Mouse (Mus musculus) lung, postnatal 0 days (tissue): ENCODE measurements at regions not wholly inside any gene's neighbourhood (a gene's known extent, or its start where the extent isn't known, plus 50 kb on each side); places are given as distances from the start of the nearest gene placed in this dataset.

Experiments
- ATAC-seq: fragments of 200-750 bp; cut with Nextera tagmentation; 2 replicates; pipeline ENCODE4 v1.8.0; 2017; ENCODE audit warnings: moderate library complexity
- DNase-seq: peaks from one replicate; pipeline ENCODE4 v3.0.0-alpha.2; 2016; ENCODE audit warnings: low spot score
- H3K27ac ChIP-seq: fragments of 300-500 bp; sonication (generic); 2 replicates; pipeline ENCODE4 v1.5.1; 2014; ENCODE audit warnings: antibody characterized with exemption, mild to moderate bottlenecking, low read length, mixed read lengths
- H3K27me3 ChIP-seq: fragments of 300-500 bp; sonication (generic); replicated peaks from 2 replicates; pipeline ENCODE4 v1.6.1; 2014; ENCODE audit warnings: low read length, mixed read lengths; ENCODE audit not compliant: insufficient read depth
- H3K36me3 ChIP-seq: fragments of 300-500 bp; sonication (generic); 2 replicates; pipeline ENCODE4 v1.6.1; 2014; ENCODE audit warnings: low read length, mixed read lengths; ENCODE audit not compliant: insufficient read depth
- H3K4me1 ChIP-seq: fragments of 300-500 bp; sonication (generic); 2 replicates; pipeline ENCODE4 v1.6.1; 2014; ENCODE audit warnings: antibody characterized with exemption, low read depth, low read length, mixed read lengths; ENCODE audit not compliant: insufficient read depth
- H3K4me2 ChIP-seq: fragments of 300-500 bp; sonication (generic); replicated peaks from 2 replicates; pipeline ENCODE4 v1.6.1; 2014; ENCODE audit warnings: low read depth, mild to moderate bottlenecking, low read length, moderate library complexity, mixed read lengths
- H3K4me3 ChIP-seq: fragments of 300-500 bp; sonication (generic); 2 replicates; pipeline ENCODE4 v1.5.1; 2014; ENCODE audit warnings: low read depth, low read length
- H3K9ac ChIP-seq: fragments of 300-500 bp; sonication (generic); replicated peaks from 2 replicates; pipeline ENCODE4 v1.6.1; 2014; ENCODE audit warnings: low read depth, mild to moderate bottlenecking
- H3K9me3 ChIP-seq: fragments of 300-500 bp; sonication (generic); 2 replicates; pipeline ENCODE4 v1.6.1; 2016; ENCODE audit warnings: low read length, mixed read lengths
- CTCF ChIP-seq: IDR thresholded peaks from 2 replicates; pipeline ENCODE4 v1.5.1; 2016; ENCODE audit warnings: antibody characterized with exemption, mild to moderate bottlenecking
- EP300 ChIP-seq: IDR thresholded peaks from 2 replicates; pipeline ENCODE4 v1.6.1; 2016; ENCODE audit warnings: antibody characterized with exemption, mild to moderate bottlenecking, control low read depth
- WGBS: fragments of 180-500 bp; shearing (Covaris S2); extraction: QIAGEN DNeasy Blood & Tissue Kit; methylation state at CpG from one replicate; pipeline ENCODE4 v1.1.7; 2014; 5-methylcytosine and 5-hydroxymethylcytosine counted together

- no peak overlapping the region for H3K4me3 ChIP-seq
- H3K9ac ChIP-seq, result no peak overlapping the region
- TF ChIP-seq CTCF (no peak), EP300 (no peak)
- peaks cover 9% of the 10 kb centered on the region; the same call in 1 of the 2 replicates for H3K4me1 ChIP-seq
- ATAC-seq (peak; percentile 65), DNase-seq (peak; percentile 82)
- no peak overlapping the region for H3K27ac ChIP-seq
- no peaks in the 10 kb centered on the region for H3K9me3 ChIP-seq
- H3K27me3 ChIP-seq, result peaks cover 9% of the 10 kb centered on the region; the same call in 1 of the 2 replicates
- WGBS, result 4% methylated on average over 21 of the region's 21 CpGs
- H3K4me2 ChIP-seq, result no peak overlapping the region
- no peaks in the 10 kb centered on the region for H3K36me3 ChIP-seq
Observed at GRCm38 (mm10) chr17:45873200-45873955, 139.7 kb upstream of the 1600014C23Rik start.

- DNase-seq, result peak; percentile 76
- H3K27me3 ChIP-seq, result peaks cover 9% of the 10 kb centered on the region; the same call in 1 of the 2 replicates
- no peak overlapping the region for H3K9ac ChIP-seq
- no peaks in the 10 kb centered on the region for H3K9me3 ChIP-seq
- no peak overlapping the region for H3K4me3 ChIP-seq
- 30% methylated on average over 22 of the region's 22 CpGs for WGBS
- H3K4me2 ChIP-seq, result no peak overlapping the region
- H3K4me1 ChIP-seq, result peaks cover 9% of the 10 kb centered on the region; the same call in 1 of the 2 replicates
- ATAC-seq, result peak; percentile 39
- H3K36me3 ChIP-seq, result no peaks in the 10 kb centered on the region
- no peak overlapping the region for H3K27ac ChIP-seq
- TF ChIP-seq EP300 (no peak), CTCF (no peak)
Observed at GRCm38 (mm10) chr17:45871666-45872653, 138.3 kb upstream of the 1600014C23Rik start.

GRCm38 (mm10) chr17:45871067-45871466 lies 137.4 kb upstream of the 1600014C23Rik start:
- no peak overlapping the region for H3K4me2 ChIP-seq
- no peak overlapping the region for H3K9ac ChIP-seq
- no peak for TF ChIP-seq CTCF
- TF ChIP-seq EP300, result no peak
- H3K27ac ChIP-seq, result no peak overlapping the region
- peaks cover 9% of the 10 kb centered on the region; the same call in 1 of the 2 replicates for H3K4me1 ChIP-seq
- 75% methylated on average over 9 of the region's 9 CpGs for WGBS
- H3K9me3 ChIP-seq, result no peaks in the 10 kb centered on the region
- peaks cover 6% of the 10 kb centered on the region; the same call in 1 of the 2 replicates for H3K27me3 ChIP-seq
- DNase-seq (no peak), ATAC-seq (no peak)
- H3K36me3 ChIP-seq, result no peaks in the 10 kb centered on the region
- H3K4me3 ChIP-seq, result no peak overlapping the region

- Histone ChIP-seq H3K4me2 (no peak overlapping the region), H3K4me3 (no peak overlapping the region), H3K27ac (no peak overlapping the region), H3K4me1 (peaks cover 9% of the 10 kb centered on the region; the same call in 1 of the 2 replicates), H3K9me3 (no peaks in the 10 kb centered on the region), H3K27me3 (peaks cover 3% of the 10 kb centered on the region; the same call in 1 of the 2 replicates), H3K9ac (no peak overlapping the region), H3K36me3 (no peaks in the 10 kb centered on the region)
- ATAC-seq (no peak), DNase-seq (no peak)
- TF ChIP-seq CTCF (no peak), EP300 (no peak)
- 41% methylated on average over 17 of the region's 17 CpGs for WGBS
Observed at GRCm38 (mm10) chr17:45869014-45869968, 135.6 kb upstream of the 1600014C23Rik start.

GRCm38 (mm10) chr17:45868539-45868938 lies 134.9 kb upstream of the 1600014C23Rik start:
- Histone ChIP-seq H3K27me3 (0 out of 2 replicates have a peak, but pooled peaks cover 3% of the 10 kb centered on the region), H3K9me3 (no peaks in the 10 kb centered on the region), H3K4me3 (no peak overlapping the region), H3K36me3 (no peaks in the 10 kb centered on the region), H3K27ac (no peak overlapping the region), H3K9ac (no peak overlapping the region), H3K4me1 (peaks cover 3% of the 10 kb centered on the region; the same call in 1 of the 2 replicates), H3K4me2 (no peak overlapping the region)
- ATAC-seq, result no peak
- no peak for TF ChIP-seq CTCF
- TF ChIP-seq EP300, result no peak
- 86% methylated on average over 4 of the region's 4 CpGs for WGBS
- DNase-seq, result no peak
